Comparison of ENCODE assay signal across 19 mouse cellular contexts in the genomic region with DNA sequence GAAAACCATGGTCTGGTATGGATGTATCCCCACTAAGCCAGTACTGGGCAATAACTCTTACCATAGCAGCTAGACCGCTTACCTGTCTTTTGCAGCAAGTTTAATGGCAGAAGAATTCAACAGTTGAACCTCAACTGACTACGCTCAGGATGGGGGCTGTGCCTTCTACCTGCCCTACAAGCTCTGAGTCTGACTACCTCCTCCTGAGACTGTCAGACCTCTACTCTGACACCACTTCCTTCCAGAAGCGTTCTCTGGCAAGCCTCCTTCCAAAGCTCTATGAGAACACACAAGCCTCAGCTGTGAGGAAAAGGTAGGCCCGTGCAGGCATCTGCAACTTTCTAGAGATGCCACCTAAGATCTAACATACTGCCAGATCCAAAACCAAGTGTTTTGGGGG. TPM values are rescaled to one million over a fixed set of nuclear protein-coding genes. Genes with fewer than 3 reads are reported as not detected.
DNase-seq lines count a peak whose midpoint lies in the region; ATAC-seq lines count a peak whose summit lies in the region.
"Had no signal": no experiment of that assay in that cellular context is flagged by ENCODE, and none has a peak within 500 bp of the region (broad histone marks: within the 10 kb centered on the region; RNA-seq: fewer than 3 reads in every experiment).

No protein-coding gene starts in this region.

- WGBS in heart, embryonic 16.5 days, result 79% methylated on average over 4 of the region's 4 CpGs
- WGBS in stomach, embryonic 16.5 days, result 82% methylated on average over 4 of the region's 4 CpGs

- peaks cover 7% of the 10 kb centered on the region for H3K36me3 ChIP-seq in heart, embryonic 16.5 days (ENCODE audit: control insufficient read depth, insufficient read depth)
- H3K36me3 ChIP-seq in stomach, embryonic 16.5 days (ENCODE audit: control insufficient read depth, insufficient read depth, low read length), result peaks cover 6% of the 10 kb centered on the region; the same call in 1 of the 2 replicates

- ATAC-seq in heart, embryonic 16.5 days (replicated peaks; ENCODE audit: extremely low read depth, insufficient read depth, low FRiP score), result no peak
- ATAC-seq in stomach, embryonic 16.5 days (ENCODE audit: insufficient read depth, low FRiP score), result no peak
- ATAC-seq: forebrain, embryonic 14.5 days had no signal

- peak overlapping the region; percentile 51; the same call in 1 of the 2 replicates for H3K27ac ChIP-seq in heart, embryonic 16.5 days (ENCODE audit: low read length)
- H3K27ac ChIP-seq in brown adipose tissue, adult 24 weeks (replicated peaks; ENCODE audit: low read depth, low read length), result peak overlapping the region; percentile 8; the same call in 1 of the 2 replicates
- H3K27ac ChIP-seq in stomach, embryonic 16.5 days (ENCODE audit: low read length), result no peak overlapping the region

- H3K4me1 ChIP-seq in heart, embryonic 16.5 days (ENCODE audit: control insufficient read depth, insufficient read depth, low read length), result peaks cover 62% of the 10 kb centered on the region
- H3K4me1 ChIP-seq in brown adipose tissue, adult 24 weeks (ENCODE audit: control insufficient read depth, insufficient read depth, insufficient read length, low read length), result peaks cover 41% of the 10 kb centered on the region
- H3K4me1 ChIP-seq in stomach, embryonic 16.5 days (ENCODE audit: control insufficient read depth, insufficient read depth, low read length), result peaks cover 31% of the 10 kb centered on the region

- no peak for DNase-seq in heart, adult 8-10 months (ENCODE audit: low spot score)
- DNase-seq in CD4-positive, CD25-positive, alpha-beta regulatory T cell, adult 2 months (ENCODE audit: low read depth, low spot score), result peak; percentile 58
- no peak for DNase-seq in urinary bladder, postnatal 25 days (ENCODE audit: low spot score)
- DNase-seq in ovary, postnatal 36 days (ENCODE audit: low spot score), result no peak
- DNase-seq in left cerebral cortex, postnatal 14 days (ENCODE audit: low spot score in 2 of 2), result no peak
- DNase-seq: adrenal gland, postnatal 25 days; cerebellum, adult 11 months; kidney, postnatal 14 days; right cerebral cortex, postnatal 4 days had no signal

- peak overlapping the region; percentile 45; the same call in 1 of the 2 replicates for H3K4me2 ChIP-seq in heart, embryonic 16.5 days (ENCODE audit: low read depth, low read length)
- H3K4me2 ChIP-seq in stomach, embryonic 16.5 days (ENCODE audit: low read depth, low read length), result no peak overlapping the region
- H3K4me2 ChIP-seq: limb, embryonic 15.5 days had no signal

- no peaks in the 10 kb centered on the region for H3K9me3 ChIP-seq in heart, embryonic 16.5 days (replicated peaks; ENCODE audit: control insufficient read depth, low read length)
- H3K9me3 ChIP-seq in stomach, embryonic 16.5 days (replicated peaks; ENCODE audit: control insufficient read depth, low read length), result no peaks in the 10 kb centered on the region
- H3K9me3 ChIP-seq: limb, embryonic 15.5 days had no signal

- intact Hi-C loops in left cerebral cortex, postnatal 14 days (cut with DNase I), result no loop called here

- no peaks in the 10 kb centered on the region for H3K27me3 ChIP-seq in heart, embryonic 16.5 days (ENCODE audit: control insufficient read depth, insufficient read depth, low read length)
- no peaks in the 10 kb centered on the region for H3K27me3 ChIP-seq in stomach, embryonic 16.5 days (ENCODE audit: control insufficient read depth, insufficient read depth, low read length)
- H3K27me3 ChIP-seq: limb, embryonic 15.5 days had no signal

- no peak overlapping the region for H3K9ac ChIP-seq in heart, embryonic 16.5 days (ENCODE audit: low read length)
- 0 out of 2 replicates have a peak overlapping the region, but pooled peaks have one; percentile 13 for H3K9ac ChIP-seq in stomach, embryonic 16.5 days (ENCODE audit: low read length)
- H3K9ac ChIP-seq: limb, embryonic 15.5 days had no signal

- H3K4me3 ChIP-seq in heart, embryonic 16.5 days (ENCODE audit: low read length), result no peak overlapping the region; the same call in 1 of the 2 replicates
- H3K4me3 ChIP-seq in brown adipose tissue, adult 24 weeks (ENCODE audit: insufficient read depth, low read depth, low read length), result no peak overlapping the region
- no peak overlapping the region for H3K4me3 ChIP-seq in stomach, embryonic 16.5 days (replicated peaks; ENCODE audit: low read length)
- H3K4me3 ChIP-seq: limb, embryonic 15.5 days had no signal

RNA-seq across cellular contexts. Expression of gene Ppp6r1, which starts 3.4 kb away (rescaled TPM):
- polyA plus RNA-seq in heart, embryonic 16.5 days (2015; fragmentation: Nextera tagmentation; extraction: Ambion mirVana), result 4.9 and 5.8 TPM in 2 replicates
- 10 to 100 TPM; 70.5 to 77.7 (median 75.8) TPM for total RNA-seq in heart, adult 8-10 months (2022)
- polyA plus RNA-seq in brown adipose tissue, adult 24 weeks (2012; ENCODE audit: insufficient read depth, insufficient read length, missing spikeins), result 31.0 and 46.4 TPM in 2 replicates
- 2.8 and 3.8 TPM in 2 replicates for polyA plus RNA-seq in stomach, embryonic 16.5 days (2015; fragmentation: Nextera tagmentation; extraction: Ambion mirVana)
- total RNA-seq in left cerebral cortex, postnatal 14 days (2021), result 100 to 1,000 TPM; 132 to 135 TPM

RNA-seq across cellular contexts. Expression of gene Tmem86b, which starts 24.2 kb away (rescaled TPM):
- polyA plus RNA-seq in heart, embryonic 16.5 days (2015; fragmentation: Nextera tagmentation; extraction: Ambion mirVana), result 1.0 and 1.5 TPM in 2 replicates
- 1 to 10 TPM; 4.2 to 6.0 (median 4.8) TPM for total RNA-seq in heart, adult 8-10 months (2022)
- 1.0 and 2.2 TPM in 2 replicates for polyA plus RNA-seq in brown adipose tissue, adult 24 weeks (2012; ENCODE audit: insufficient read depth, insufficient read length, missing spikeins)
- 2.3 and 3.4 TPM in 2 replicates for polyA plus RNA-seq in stomach, embryonic 16.5 days (2015; fragmentation: Nextera tagmentation; extraction: Ambion mirVana)
- 10 to 100 TPM; 10.8 to 10.9 TPM for total RNA-seq in left cerebral cortex, postnatal 14 days (2021)

RNA-seq across cellular contexts. Expression of gene Hspbp1, which starts 29.5 kb away (rescaled TPM):
- polyA plus RNA-seq in heart, embryonic 16.5 days (2015; fragmentation: Nextera tagmentation; extraction: Ambion mirVana), result 76.6 and 82.0 TPM in 2 replicates
- 10 to 100 TPM; 28.4 to 36.3 (median 33.5) TPM for total RNA-seq in heart, adult 8-10 months (2022)
- 21.7 and 23.6 TPM in 2 replicates for polyA plus RNA-seq in brown adipose tissue, adult 24 weeks (2012; ENCODE audit: insufficient read depth, insufficient read length, missing spikeins)
- polyA plus RNA-seq in stomach, embryonic 16.5 days (2015; fragmentation: Nextera tagmentation; extraction: Ambion mirVana), result 77.2 and 88.0 TPM in 2 replicates
- 100 to 1,000 TPM; 102 to 108 TPM for total RNA-seq in left cerebral cortex, postnatal 14 days (2021)

RNA-seq across cellular contexts. Expression of gene Brsk1, which starts 35.0 kb away (rescaled TPM):
- polyA plus RNA-seq in heart, embryonic 16.5 days (2015; fragmentation: Nextera tagmentation; extraction: Ambion mirVana), result 0.49 and 1.1 TPM in 2 replicates
- 1 to 10 TPM in 2 of 4 experiments, under 1 TPM in 2; 0.57 to 1.2 (median 0.98) TPM for total RNA-seq in heart, adult 8-10 months (2022)
- polyA plus RNA-seq in brown adipose tissue, adult 24 weeks (2012; ENCODE audit: insufficient read depth, insufficient read length, missing spikeins), result 0.63 TPM in 2 replicates
- polyA plus RNA-seq in stomach, embryonic 16.5 days (2015; fragmentation: Nextera tagmentation; extraction: Ambion mirVana), result 0.86 and 0.88 TPM in 2 replicates
- 100 to 1,000 TPM; 330 to 331 TPM for total RNA-seq in left cerebral cortex, postnatal 14 days (2021)

RNA-seq across cellular contexts. Expression of gene Ptprh, which starts 51.6 kb away (rescaled TPM):
- 0.17 TPM in 1 of 2 replicates, not detected in the other for polyA plus RNA-seq in heart, embryonic 16.5 days (2015; fragmentation: Nextera tagmentation; extraction: Ambion mirVana)
- not detected for total RNA-seq in heart, adult 8-10 months (2022)
- not detected in 2 replicates for polyA plus RNA-seq in brown adipose tissue, adult 24 weeks (2012; ENCODE audit: insufficient read depth, insufficient read length, missing spikeins)
- 0.92 and 1.0 TPM in 2 replicates for polyA plus RNA-seq in stomach, embryonic 16.5 days (2015; fragmentation: Nextera tagmentation; extraction: Ambion mirVana)
- total RNA-seq in left cerebral cortex, postnatal 14 days (2021), result under 1 TPM; 0.57 to 0.93 TPM
- total RNA-seq: adrenal gland, postnatal 25 days; gastrocnemius, adult 8-10 months; heart, postnatal 25 days; megakaryocyte progenitor cell, adult 5-6 weeks had no signal
- polyA plus RNA-seq: C2C12; forebrain, embryonic 14.5 days; intestine, embryonic 14.5 days; limb, embryonic 15.5 days had no signal
